Mouse (Mus musculus): ENCODE results near the gene Tbc1d2b. TPM values are rescaled to one million over a fixed set of nuclear protein-coding genes. Genes with fewer than 3 reads are reported as not detected.

Gene Tbc1d2b
- polyA plus RNA-seq, 2 experiments = 20.0 to 25.5 TPM

DNA sequence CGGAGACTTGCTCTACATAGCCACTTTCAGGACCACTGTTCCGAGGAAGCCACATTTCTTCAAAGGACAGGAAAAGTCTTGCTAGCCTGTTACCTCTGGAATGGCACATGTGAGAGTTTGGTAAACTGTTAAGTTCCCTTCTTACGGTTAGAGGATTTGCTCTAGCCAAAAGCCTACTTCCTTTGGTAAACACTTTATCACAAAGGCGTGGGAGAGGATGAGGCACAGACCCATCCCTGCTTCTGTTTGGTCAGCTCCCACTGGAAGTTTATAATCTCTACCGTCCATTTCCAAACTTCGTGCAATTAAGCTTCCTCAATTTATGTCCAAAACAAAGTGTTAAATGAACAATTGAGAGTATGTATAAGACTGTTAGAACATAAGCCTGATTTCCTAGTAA lies 10.5 kb downstream of the Tbc1d2b start:
- Histone ChIP-seq H3K4me3 (replicated peaks; ENCODE audit: low read length) (no peak overlapping the region), H3K27me3 (ENCODE audit: control insufficient read depth, insufficient read depth, low read length) (no peaks in the 10 kb centered on the region), H3K9ac (ENCODE audit: low read depth, low read length, severe bottlenecking) (no peak overlapping the region), H3K4me1 (ENCODE audit: control insufficient read depth, insufficient read depth, low read length) (peaks cover 6% of the 10 kb centered on the region), H3K9me3 (ENCODE audit: control insufficient read depth, low read length) (no peaks in the 10 kb centered on the region), H3K36me3 (ENCODE audit: control insufficient read depth, insufficient read depth, low read length) (0 out of 2 replicates have a peak, but pooled peaks cover 3% of the 10 kb centered on the region), H3K27ac (replicated peaks; ENCODE audit: low read depth, low read length) (no peak overlapping the region), H3K4me2 (replicated peaks; ENCODE audit: low read depth, low read length, severe bottlenecking) (no peak overlapping the region)
- ATAC-seq (ENCODE audit: low FRiP score, low read depth) (no peak), DNase-seq (ENCODE audit: low spot score) (no peak)
- no peak for TF ChIP-seq POLR2A (IDR thresholded peaks at IDR 0.05; ENCODE audit: borderline replicate concordance, extremely low read depth, insufficient read depth, insufficient read length)
- WGBS = 78% methylated on average over 6 of the region's 6 CpGs

DNA sequence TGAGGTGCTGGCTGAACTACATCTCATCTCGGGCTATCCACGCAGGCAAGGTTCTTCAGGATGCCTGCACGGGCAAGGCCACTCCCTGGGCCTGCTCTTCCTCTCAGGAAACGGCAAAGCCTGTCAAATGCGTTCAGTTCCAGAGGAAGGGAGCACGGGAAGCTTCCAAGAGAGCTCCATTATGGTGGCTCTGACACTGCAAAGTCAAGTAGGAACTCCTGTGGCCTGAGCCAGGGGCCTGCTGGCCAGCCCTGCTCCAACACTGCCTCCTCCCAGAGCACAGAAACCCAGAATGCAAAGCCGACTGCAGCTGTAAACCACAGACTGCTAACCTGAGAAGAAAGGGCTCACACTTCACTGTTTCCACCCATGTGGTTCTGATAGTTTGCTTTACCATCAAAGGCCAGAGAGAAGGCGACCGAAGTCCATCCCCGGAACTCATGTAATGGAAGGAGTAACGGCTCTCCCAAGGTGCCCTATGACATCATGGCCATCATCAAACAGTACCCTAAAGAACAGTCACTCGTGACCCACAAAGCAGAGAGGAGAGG lies 11.1 kb downstream of the Tbc1d2b start:
- Histone ChIP-seq H3K9ac (ENCODE audit: low read depth, low read length, severe bottlenecking) (no peak overlapping the region), H3K27ac (replicated peaks; ENCODE audit: low read depth, low read length) (no peak overlapping the region), H3K4me1 (ENCODE audit: control insufficient read depth, insufficient read depth, low read length) (peaks cover 6% of the 10 kb centered on the region), H3K36me3 (ENCODE audit: control insufficient read depth, insufficient read depth, low read length) (0 out of 2 replicates have a peak, but pooled peaks cover 3% of the 10 kb centered on the region), H3K27me3 (ENCODE audit: control insufficient read depth, insufficient read depth, low read length) (no peaks in the 10 kb centered on the region), H3K4me2 (replicated peaks; ENCODE audit: low read depth, low read length, severe bottlenecking) (no peak overlapping the region), H3K4me3 (replicated peaks; ENCODE audit: low read length) (no peak overlapping the region), H3K9me3 (ENCODE audit: control insufficient read depth, low read length) (no peaks in the 10 kb centered on the region)
- DNase-seq (ENCODE audit: low spot score) (no peak), ATAC-seq (ENCODE audit: low FRiP score, low read depth) (no peak)
- WGBS = 69% methylated on average over 11 of the region's 12 CpGs
- TF ChIP-seq POLR2A (IDR thresholded peaks at IDR 0.05; ENCODE audit: borderline replicate concordance, extremely low read depth, insufficient read depth, insufficient read length) = no peak

DNA sequence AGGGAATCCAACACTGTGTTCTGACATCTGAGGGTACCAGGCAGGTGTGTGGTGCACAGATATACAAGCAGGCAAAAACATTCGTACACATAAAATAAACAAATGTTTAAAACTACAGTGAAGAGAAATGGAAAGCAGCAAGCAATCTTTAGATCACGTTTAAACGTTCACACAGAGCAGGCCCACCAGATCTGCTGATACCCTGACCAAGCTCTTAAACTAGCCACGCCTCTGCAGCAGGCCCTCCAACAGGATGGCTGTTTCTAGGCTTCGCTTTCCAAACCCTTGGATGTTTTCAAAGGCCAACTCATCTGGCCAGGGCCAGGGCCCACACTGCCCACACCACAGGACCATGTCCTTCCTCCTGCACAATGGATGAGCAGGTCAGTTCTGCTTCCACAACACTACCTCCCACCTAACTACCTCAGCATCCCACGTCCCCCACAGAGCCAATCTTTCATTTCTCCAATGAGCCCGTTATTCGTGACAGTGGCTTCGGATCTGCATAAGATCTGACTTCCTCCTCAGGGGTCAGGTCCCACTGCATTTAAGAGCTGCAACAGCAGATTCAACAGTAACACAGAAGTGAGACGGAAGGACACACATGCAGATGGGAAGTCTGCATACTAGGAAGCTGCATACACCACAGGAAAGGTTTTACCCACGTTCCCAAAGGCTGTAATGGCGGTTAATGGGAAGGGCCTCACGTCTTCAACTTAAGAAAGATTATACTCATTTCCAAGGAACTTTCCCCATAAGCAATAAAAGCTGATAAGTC lies 12.7 kb downstream of the Tbc1d2b start:
- Histone ChIP-seq H3K9ac (ENCODE audit: low read depth, low read length, severe bottlenecking) (no peak overlapping the region), H3K4me2 (replicated peaks; ENCODE audit: low read depth, low read length, severe bottlenecking) (no peak overlapping the region), H3K36me3 (ENCODE audit: control insufficient read depth, insufficient read depth, low read length) (0 out of 2 replicates have a peak, but pooled peaks cover under 1% of the 10 kb centered on the region), H3K9me3 (ENCODE audit: control insufficient read depth, low read length) (no peaks in the 10 kb centered on the region), H3K4me1 (ENCODE audit: control insufficient read depth, insufficient read depth, low read length) (peaks cover 6% of the 10 kb centered on the region), H3K27me3 (ENCODE audit: control insufficient read depth, insufficient read depth, low read length) (no peaks in the 10 kb centered on the region), H3K27ac (replicated peaks; ENCODE audit: low read depth, low read length) (no peak overlapping the region), H3K4me3 (replicated peaks; ENCODE audit: low read length) (no peak overlapping the region)
- ATAC-seq (ENCODE audit: low FRiP score, low read depth) (no peak), DNase-seq (ENCODE audit: low spot score) (no peak)
- 84% methylated on average over 13 of the region's 13 CpGs for WGBS
- TF ChIP-seq POLR2A (IDR thresholded peaks at IDR 0.05; ENCODE audit: borderline replicate concordance, extremely low read depth, insufficient read depth, insufficient read length) = no peak

DNA sequence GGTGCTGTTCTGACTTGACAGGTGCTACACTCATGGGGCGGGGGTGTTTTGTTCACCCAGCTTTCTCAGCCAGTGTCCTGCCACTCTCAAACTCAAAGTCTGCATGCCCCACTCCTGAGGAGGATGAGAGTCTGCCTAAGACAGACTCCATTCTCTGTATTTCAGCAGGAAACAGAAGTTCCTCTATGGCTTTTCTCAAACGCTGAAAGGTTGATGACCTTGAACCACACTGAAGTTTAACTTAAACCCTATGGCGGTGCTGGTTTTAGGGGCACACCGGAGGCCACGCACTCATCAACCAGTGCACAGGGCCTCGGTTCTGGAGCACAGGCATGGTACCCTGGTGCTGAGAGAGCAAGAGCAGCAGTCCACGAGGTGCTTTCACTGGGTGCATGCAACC lies 13.4 kb downstream of the Tbc1d2b start:
- no peak for TF ChIP-seq POLR2A (IDR thresholded peaks at IDR 0.05; ENCODE audit: borderline replicate concordance, extremely low read depth, insufficient read depth, insufficient read length)
- H3K9ac ChIP-seq (ENCODE audit: low read depth, low read length, severe bottlenecking) = no peak overlapping the region
- 79% methylated on average over 7 of the region's 7 CpGs for WGBS
- DNase-seq (ENCODE audit: low spot score) (no peak), ATAC-seq (ENCODE audit: low FRiP score, low read depth) (no peak)
- no peaks in the 10 kb centered on the region for H3K9me3 ChIP-seq (ENCODE audit: control insufficient read depth, low read length)
- no peak overlapping the region for H3K4me2 ChIP-seq (replicated peaks; ENCODE audit: low read depth, low read length, severe bottlenecking)
- H3K27ac ChIP-seq (replicated peaks; ENCODE audit: low read depth, low read length) = no peak overlapping the region
- H3K4me3 ChIP-seq (replicated peaks; ENCODE audit: low read length) = no peak overlapping the region
- H3K4me1 ChIP-seq (ENCODE audit: control insufficient read depth, insufficient read depth, low read length) = peaks cover 6% of the 10 kb centered on the region
- H3K36me3 ChIP-seq (ENCODE audit: control insufficient read depth, insufficient read depth, low read length) = no peaks in the 10 kb centered on the region
- no peaks in the 10 kb centered on the region for H3K27me3 ChIP-seq (ENCODE audit: control insufficient read depth, insufficient read depth, low read length)

DNA sequence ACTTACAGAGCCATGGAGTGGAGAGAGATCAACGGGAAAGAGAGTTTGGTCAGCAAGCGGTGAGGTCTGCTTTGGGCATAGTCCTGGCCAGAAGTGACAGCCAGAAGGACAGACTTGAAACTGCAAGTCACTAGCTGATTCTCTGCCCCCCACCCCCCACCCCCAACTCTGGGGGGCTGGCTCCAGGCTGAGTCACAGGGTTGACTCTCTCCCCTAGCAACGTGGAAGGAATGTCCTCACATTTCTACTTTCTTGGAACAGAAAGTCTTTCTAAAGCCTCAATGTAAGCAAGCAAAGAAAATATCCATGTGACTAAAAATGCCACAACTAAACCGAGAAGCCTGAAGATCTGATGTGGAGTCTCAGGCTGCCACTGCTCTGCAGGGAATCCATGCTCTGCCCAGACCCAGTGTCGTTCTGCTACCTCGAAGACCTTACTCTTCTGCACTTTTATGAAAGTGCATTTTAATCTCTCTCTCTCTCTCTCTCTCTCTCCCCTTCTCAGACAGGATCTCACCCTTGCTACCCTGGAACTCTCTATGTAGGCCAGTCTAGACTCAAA lies 14.7 kb downstream of the Tbc1d2b start:
- no peak overlapping the region for H3K9ac ChIP-seq (ENCODE audit: low read depth, low read length, severe bottlenecking)
- no peak overlapping the region for H3K4me2 ChIP-seq (replicated peaks; ENCODE audit: low read depth, low read length, severe bottlenecking)
- no peaks in the 10 kb centered on the region for H3K27me3 ChIP-seq (ENCODE audit: control insufficient read depth, insufficient read depth, low read length)
- 63% methylated on average over 6 of the region's 6 CpGs for WGBS
- no peaks in the 10 kb centered on the region for H3K36me3 ChIP-seq (ENCODE audit: control insufficient read depth, insufficient read depth, low read length)
- H3K4me1 ChIP-seq (ENCODE audit: control insufficient read depth, insufficient read depth, low read length) = peaks cover 6% of the 10 kb centered on the region
- H3K4me3 ChIP-seq (replicated peaks; ENCODE audit: low read length) = no peak overlapping the region
- H3K27ac ChIP-seq (replicated peaks; ENCODE audit: low read depth, low read length) = no peak overlapping the region
- ATAC-seq (ENCODE audit: low FRiP score, low read depth) (no peak), DNase-seq (ENCODE audit: low spot score) (no peak)
- TF ChIP-seq POLR2A (IDR thresholded peaks at IDR 0.05; ENCODE audit: borderline replicate concordance, extremely low read depth, insufficient read depth, insufficient read length) = no peak
- no peaks in the 10 kb centered on the region for H3K9me3 ChIP-seq (ENCODE audit: control insufficient read depth, low read length)

Measured in limb, embryonic 14.5 days (tissue).